Mouse (Mus musculus) midbrain, embryonic 12.5 days (tissue): ENCODE data around the gene Fars2. TPM values are rescaled to one million over a fixed set of nuclear protein-coding genes. Genes with fewer than 3 reads are reported as not detected.

Experiments
- ATAC-seq: fragments of 200-750 bp; cut with Nextera tagmentation; 2 replicates; pipeline ENCODE4 v1.8.0; 2017; ENCODE audit warnings: low read depth, moderate TSS enrichment, moderate library complexity; ENCODE audit not compliant: low FRiP score
- H3K27ac ChIP-seq: fragments of 300-500 bp; sonication (generic); replicated peaks from 2 replicates; pipeline ENCODE4 v1.5.1; 2016; ENCODE audit warnings: mild to moderate bottlenecking
- H3K27me3 ChIP-seq: fragments of 300-500 bp; sonication (generic); 2 replicates; pipeline ENCODE4 v1.6.1; 2016; ENCODE audit warnings: mild to moderate bottlenecking
- H3K36me3 ChIP-seq: fragments of 300-500 bp; sonication (generic); 2 replicates; pipeline ENCODE4 v1.6.1; 2016
- H3K4me1 ChIP-seq: fragments of 300-500 bp; sonication (generic); 2 replicates; pipeline ENCODE4 v1.6.1; 2016
- H3K4me2 ChIP-seq: fragments of 300-500 bp; sonication (generic); replicated peaks from 2 replicates; pipeline ENCODE4 v1.6.1; 2016; ENCODE audit warnings: mild to moderate bottlenecking, moderate library complexity
- H3K4me3 ChIP-seq: fragments of 300-500 bp; sonication (generic); 2 replicates; pipeline ENCODE4 v1.5.1; 2016; ENCODE audit warnings: mild to moderate bottlenecking
- H3K9ac ChIP-seq: fragments of 300-500 bp; sonication (generic); replicated peaks from 2 replicates; pipeline ENCODE4 v1.6.1; 2016; ENCODE audit warnings: mild to moderate bottlenecking, moderate library complexity
- H3K9me3 ChIP-seq: fragments of 300-500 bp; sonication (generic); 2 replicates; pipeline ENCODE4 v1.6.1; 2016; ENCODE audit warnings: mild to moderate bottlenecking
- WGBS: fragments of 180-500 bp; shearing (Covaris S2); methylation state at CpG from one replicate; pipeline ENCODE4 v1.1.7; 2016; 5-methylcytosine and 5-hydroxymethylcytosine counted together
- polyA plus RNA-seq: library from polyadenylated mRNA; unstranded; fragments of >200 nt; fragmentation: Nextera tagmentation; extraction: Ambion mirVana; gene quantifications from 2 replicates; pipeline ENCODE4 v1.2.1, GENCODE M21; 2016

The Fars2 gene
- polyA plus RNA-seq, 1 experiment from 2014 or later = 29.9 TPM

DNA sequence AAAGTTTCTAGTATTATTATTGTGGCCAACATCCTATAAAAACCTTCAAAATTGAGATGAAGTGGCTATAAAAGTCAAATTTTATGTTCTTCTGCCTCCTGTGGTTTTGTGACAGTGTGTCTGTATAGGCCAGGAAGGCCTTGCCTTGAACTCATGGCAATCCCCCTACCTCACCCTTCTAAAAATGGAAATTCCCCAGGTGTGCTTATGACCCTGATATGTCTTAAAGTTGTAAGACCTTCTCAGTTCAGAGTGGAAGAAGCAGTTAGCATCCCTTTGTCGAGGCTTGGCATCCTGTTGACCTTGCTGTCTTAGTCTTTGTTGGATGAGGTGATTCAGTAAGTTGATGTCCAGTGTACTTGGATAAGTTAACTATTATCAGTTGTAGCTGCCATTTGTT is 82.1 kb downstream of the Fars2 start:
- Histone ChIP-seq H3K4me3 (no peak overlapping the region), H3K4me1 (no peaks in the 10 kb centered on the region), H3K36me3 (no peaks in the 10 kb centered on the region), H3K9me3 (no peaks in the 10 kb centered on the region), H3K27ac (no peak overlapping the region), H3K27me3 (no peaks in the 10 kb centered on the region), H3K4me2 (no peak overlapping the region), H3K9ac (no peak overlapping the region)
- WGBS = 93% methylated on average over 1 of the region's 1 CpGs
- no peak for ATAC-seq

GRCm38 (mm10) chr13:36200453-36200852 is 83.2 kb downstream of the Fars2 start:
- Histone ChIP-seq H3K4me3 (no peak overlapping the region), H3K4me1 (no peaks in the 10 kb centered on the region), H3K4me2 (no peak overlapping the region), H3K9me3 (no peaks in the 10 kb centered on the region), H3K9ac (no peak overlapping the region), H3K36me3 (no peaks in the 10 kb centered on the region), H3K27ac (no peak overlapping the region), H3K27me3 (0 out of 2 replicates have a peak, but pooled peaks cover 4% of the 10 kb centered on the region)
- ATAC-seq = no peak
- 92% methylated on average over 4 of the region's 4 CpGs for WGBS

GRCm38 (mm10) chr13:36202496-36202895 is 85.3 kb downstream of the Fars2 start:
- Histone ChIP-seq H3K27me3 (0 out of 2 replicates have a peak, but pooled peaks cover 4% of the 10 kb centered on the region), H3K4me3 (no peak overlapping the region), H3K9me3 (no peaks in the 10 kb centered on the region), H3K27ac (no peak overlapping the region), H3K4me2 (no peak overlapping the region), H3K36me3 (no peaks in the 10 kb centered on the region), H3K9ac (no peak overlapping the region), H3K4me1 (0 out of 2 replicates have a peak, but pooled peaks cover 3% of the 10 kb centered on the region)
- no peak for ATAC-seq
- 84% methylated on average over 2 of the region's 2 CpGs for WGBS

DNA sequence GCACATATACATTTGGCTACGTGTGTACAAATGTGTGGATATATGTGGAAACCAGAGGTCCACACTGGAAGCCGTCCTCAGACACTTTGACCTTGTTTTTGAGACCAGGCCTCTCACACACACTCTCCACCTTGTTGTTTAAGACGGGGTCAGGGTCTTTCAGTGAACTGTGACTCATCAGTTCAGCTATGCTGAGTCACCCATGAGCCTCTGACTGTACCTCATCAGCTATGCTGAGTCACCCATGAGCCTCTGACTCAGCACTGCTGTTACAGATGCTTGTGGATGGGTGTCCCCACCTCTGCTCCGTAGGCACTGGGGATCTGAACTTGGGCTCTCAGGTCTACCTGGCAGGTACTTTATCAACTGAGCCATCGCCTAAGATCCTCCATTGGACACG is 85.8 kb downstream of the Fars2 start:
- Histone ChIP-seq H3K9ac (no peak overlapping the region), H3K4me1 (0 out of 2 replicates have a peak, but pooled peaks cover 3% of the 10 kb centered on the region), H3K9me3 (no peaks in the 10 kb centered on the region), H3K27ac (no peak overlapping the region), H3K36me3 (no peaks in the 10 kb centered on the region), H3K27me3 (0 out of 2 replicates have a peak, but pooled peaks cover 4% of the 10 kb centered on the region), H3K4me3 (no peak overlapping the region), H3K4me2 (no peak overlapping the region)
- ATAC-seq = no peak
- 88% methylated on average over 6 of the region's 6 CpGs for whole genome bisulfite sequencing

GRCm38 (mm10) chr13:36204320-36204719 is 87.1 kb downstream of the Fars2 start:
- peaks cover 9% of the 10 kb centered on the region; the same call in 1 of the 2 replicates for H3K27me3 ChIP-seq
- no peak overlapping the region for H3K9ac ChIP-seq
- ATAC-seq = no peak
- H3K36me3 ChIP-seq = no peaks in the 10 kb centered on the region
- no peaks in the 10 kb centered on the region for H3K9me3 ChIP-seq
- H3K4me1 ChIP-seq = 0 out of 2 replicates have a peak, but pooled peaks cover 3% of the 10 kb centered on the region
- H3K4me3 ChIP-seq = no peak overlapping the region
- 87% methylated on average over 3 of the region's 3 CpGs for WGBS
- H3K4me2 ChIP-seq = no peak overlapping the region
- no peak overlapping the region for H3K27ac ChIP-seq

GRCm38 (mm10) chr13:36210965-36211364 is 93.8 kb downstream of the Fars2 start:
- 84% methylated on average over 3 of the region's 3 CpGs for WGBS
- H3K4me3 ChIP-seq = no peak overlapping the region

DNA sequence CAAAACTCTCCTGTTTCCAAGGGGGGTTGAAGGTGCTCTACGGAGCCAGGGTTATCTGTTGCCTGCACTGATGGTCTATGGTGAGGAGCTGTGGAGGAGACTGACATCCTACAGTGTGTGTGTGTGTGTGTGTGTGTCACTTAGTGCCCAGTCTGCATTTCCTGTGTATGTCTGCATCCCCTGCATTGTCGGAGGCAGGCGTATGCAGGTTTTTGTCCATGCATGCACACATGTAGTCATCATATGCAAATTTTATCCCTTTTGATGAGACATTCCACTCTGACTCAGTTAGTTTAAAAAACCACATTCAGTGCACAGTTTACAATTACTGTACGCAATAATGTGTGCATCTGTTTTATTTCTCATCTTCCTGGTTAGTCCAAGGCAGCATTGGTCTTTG is 96.8 kb downstream of the Fars2 start:
- H3K9ac ChIP-seq = no peak overlapping the region
- H3K4me3 ChIP-seq = no peak overlapping the region
- WGBS = 91% methylated on average over 4 of the region's 4 CpGs
- H3K9me3 ChIP-seq = no peaks in the 10 kb centered on the region
- H3K4me1 ChIP-seq = no peaks in the 10 kb centered on the region; the same call in 1 of the 2 replicates
- no peak overlapping the region for H3K4me2 ChIP-seq
- H3K27me3 ChIP-seq = peaks cover 3% of the 10 kb centered on the region; the same call in 1 of the 2 replicates
- H3K27ac ChIP-seq = no peak overlapping the region
- ATAC-seq = no peak
- no peaks in the 10 kb centered on the region for H3K36me3 ChIP-seq

More at GRCm38 (mm10) chr13:36210965-36211364, 93.8 kb downstream of the Fars2 start:
- Histone ChIP-seq H3K9me3 (no peaks in the 10 kb centered on the region), H3K9ac (no peak overlapping the region), H3K27ac (no peak overlapping the region), H3K27me3 (peaks cover 5% of the 10 kb centered on the region; the same call in 1 of the 2 replicates), H3K4me1 (0 out of 2 replicates have a peak, but pooled peaks cover 3% of the 10 kb centered on the region), H3K36me3 (no peaks in the 10 kb centered on the region), H3K4me2 (no peak overlapping the region)
- no peak for ATAC-seq

DNA sequence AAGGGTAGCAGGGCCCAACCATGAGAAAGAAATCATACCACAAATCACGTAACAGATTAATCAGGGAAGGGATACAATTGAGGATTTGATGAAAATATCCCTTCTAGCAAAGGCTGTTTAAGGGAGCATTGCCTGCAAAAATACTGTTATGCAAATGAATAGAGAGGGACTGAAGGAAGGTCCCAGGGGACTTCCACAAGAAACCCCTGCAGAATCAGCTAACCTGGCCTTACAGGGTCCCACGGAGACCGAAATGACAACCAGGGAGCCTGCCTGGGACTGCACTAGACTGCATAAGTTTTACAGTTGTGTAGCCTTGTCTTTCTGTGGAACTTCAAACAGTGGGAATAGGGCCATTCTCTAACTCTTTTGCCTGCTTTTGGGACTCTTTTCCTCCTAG is 98.8 kb downstream of the Fars2 start:
- Histone ChIP-seq H3K4me2 (no peak overlapping the region), H3K4me3 (no peak overlapping the region), H3K9me3 (no peaks in the 10 kb centered on the region), H3K27me3 (no peaks in the 10 kb centered on the region), H3K9ac (no peak overlapping the region), H3K27ac (no peak overlapping the region), H3K36me3 (no peaks in the 10 kb centered on the region), H3K4me1 (no peaks in the 10 kb centered on the region; the same call in 1 of the 2 replicates)
- 92% methylated on average over 3 of the region's 3 CpGs for WGBS
- no peak for ATAC-seq

DNA sequence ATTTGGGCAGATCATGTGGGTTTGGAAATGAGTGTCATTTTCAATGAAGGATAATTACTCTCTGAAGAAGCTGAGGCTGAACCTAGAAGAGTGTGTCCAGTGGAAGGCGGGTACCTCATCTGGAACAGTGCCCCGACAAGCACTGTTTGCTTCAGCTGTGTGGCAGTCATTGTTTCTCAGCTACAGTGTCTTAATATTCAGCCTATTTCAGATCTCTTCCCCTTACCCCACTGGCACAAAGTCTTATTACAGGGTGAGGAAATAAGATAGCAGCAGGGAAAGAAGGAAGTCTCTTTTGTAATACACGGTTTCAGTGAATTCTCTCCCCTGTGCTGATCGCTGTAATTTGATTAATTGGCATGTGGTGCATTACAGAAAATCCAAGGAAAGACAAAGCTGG is 101.1 kb downstream of the Fars2 start:
- H3K4me3 ChIP-seq = no peak overlapping the region
- H3K4me2 ChIP-seq = no peak overlapping the region
- H3K36me3 ChIP-seq = no peaks in the 10 kb centered on the region
- H3K9ac ChIP-seq = no peak overlapping the region
- WGBS = 74% methylated on average over 4 of the region's 4 CpGs
- ATAC-seq = no peak
- no peaks in the 10 kb centered on the region for H3K27me3 ChIP-seq
- no peak overlapping the region for H3K27ac ChIP-seq
- H3K4me1 ChIP-seq = no peaks in the 10 kb centered on the region; the same call in 1 of the 2 replicates
- H3K9me3 ChIP-seq = no peaks in the 10 kb centered on the region

DNA sequence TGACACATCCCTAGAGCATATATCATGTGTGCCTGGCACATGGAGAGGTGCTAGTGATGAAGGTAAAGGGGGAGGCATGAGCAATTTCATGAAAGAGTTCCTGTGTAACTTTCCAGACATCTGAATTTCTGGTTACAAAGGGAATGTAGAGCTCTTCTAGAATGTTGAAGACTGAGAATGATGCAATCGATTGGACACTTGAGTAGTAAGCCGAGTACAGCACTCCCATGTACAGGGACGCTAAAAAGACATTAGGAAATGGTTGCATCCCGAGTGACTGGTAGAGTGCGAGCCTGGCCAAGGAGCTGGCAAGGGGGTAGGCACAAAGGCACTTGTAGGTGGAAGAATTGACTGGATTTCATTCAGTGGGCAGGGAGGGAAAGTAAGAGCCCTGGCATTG is 102.3 kb downstream of the Fars2 start:
- WGBS = 94% methylated on average over 5 of the region's 5 CpGs
- no peak overlapping the region for H3K9ac ChIP-seq
- no peaks in the 10 kb centered on the region; the same call in 1 of the 2 replicates for H3K4me1 ChIP-seq
- ATAC-seq = no peak
- no peak overlapping the region for H3K4me3 ChIP-seq
- H3K27ac ChIP-seq = no peak overlapping the region
- no peaks in the 10 kb centered on the region for H3K27me3 ChIP-seq
- H3K4me2 ChIP-seq = no peak overlapping the region
- H3K36me3 ChIP-seq = no peaks in the 10 kb centered on the region
- H3K9me3 ChIP-seq = no peaks in the 10 kb centered on the region

DNA sequence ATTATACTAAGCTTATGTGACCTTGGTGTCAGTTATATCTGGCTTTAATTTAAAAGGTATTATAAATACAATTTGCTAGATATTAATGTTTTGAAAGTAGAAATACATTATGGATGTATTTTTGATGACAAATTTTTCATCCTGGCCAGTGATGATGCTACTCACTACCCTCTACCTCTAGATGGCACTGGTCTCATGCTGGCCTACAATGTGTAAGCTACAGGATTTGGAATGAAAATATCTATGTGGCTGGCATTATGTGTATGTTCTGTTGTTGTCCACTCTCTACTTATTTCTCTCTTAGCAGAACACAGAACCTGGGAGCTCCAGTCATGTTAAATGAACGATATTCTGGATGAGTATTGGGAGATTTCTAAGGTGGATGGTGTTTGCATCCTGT is 104.7 kb downstream of the Fars2 start:
- 80% methylated on average over 1 of the region's 1 CpGs for WGBS
- H3K36me3 ChIP-seq = no peaks in the 10 kb centered on the region
- H3K4me3 ChIP-seq = no peak overlapping the region
- no peak overlapping the region for H3K27ac ChIP-seq
- H3K4me1 ChIP-seq = peaks cover 5% of the 10 kb centered on the region
- no peak overlapping the region for H3K9ac ChIP-seq
- no peaks in the 10 kb centered on the region for H3K27me3 ChIP-seq
- H3K9me3 ChIP-seq = no peaks in the 10 kb centered on the region
- no peak overlapping the region for H3K4me2 ChIP-seq
- no peak for ATAC-seq

DNA sequence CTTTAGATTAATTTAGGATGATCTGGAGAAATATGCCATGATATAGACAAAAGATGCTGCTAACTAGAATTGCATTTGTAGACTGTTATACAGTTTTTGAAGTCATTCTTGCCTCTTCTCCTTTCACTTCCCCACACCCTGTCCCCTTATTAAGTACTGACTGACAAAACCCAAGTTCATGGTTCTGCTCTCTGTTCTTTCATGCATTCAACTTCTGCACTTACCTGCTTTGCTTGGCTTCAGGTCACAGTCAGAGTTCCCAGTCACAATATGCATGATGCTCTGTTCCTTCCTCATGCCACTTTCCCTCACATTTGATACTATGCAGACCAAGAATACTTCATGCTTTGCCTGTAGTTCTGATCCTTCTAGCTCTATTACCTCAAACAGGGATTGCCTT is 105.5 kb downstream of the Fars2 start:
- peaks cover 6% of the 10 kb centered on the region for H3K4me1 ChIP-seq
- no peak overlapping the region for H3K4me3 ChIP-seq
- no peak overlapping the region for H3K27ac ChIP-seq
- H3K9me3 ChIP-seq = no peaks in the 10 kb centered on the region
- no peak overlapping the region for H3K9ac ChIP-seq
- no peaks in the 10 kb centered on the region for H3K36me3 ChIP-seq
- no peak overlapping the region for H3K4me2 ChIP-seq
- ATAC-seq = no peak
- no peaks in the 10 kb centered on the region for H3K27me3 ChIP-seq

DNA sequence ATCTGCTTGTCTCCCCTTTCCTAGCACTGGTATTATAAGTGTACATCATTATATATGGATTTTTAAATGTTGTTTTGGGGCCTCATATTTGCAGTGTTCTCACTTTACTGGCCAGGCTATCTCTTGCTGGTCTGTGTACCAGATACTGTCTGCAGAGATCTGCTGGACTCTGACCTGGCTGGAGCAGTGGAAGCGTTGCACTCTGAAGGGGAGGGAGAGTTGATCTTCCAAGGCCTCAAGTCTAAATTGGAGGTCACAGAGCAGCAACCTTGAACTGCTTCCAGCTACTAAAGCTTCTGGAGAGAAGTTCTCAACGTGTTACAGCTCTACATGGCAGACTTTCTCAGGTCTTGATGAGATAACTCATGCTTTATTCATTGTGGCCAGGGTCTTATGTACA is 107.2 kb downstream of the Fars2 start:
- 80% methylated on average over 2 of the region's 2 CpGs for WGBS
- Histone ChIP-seq H3K9ac (no peak overlapping the region), H3K4me3 (no peak overlapping the region), H3K27ac (no peak overlapping the region), H3K4me1 (peaks cover 6% of the 10 kb centered on the region; the same call in 1 of the 2 replicates), H3K36me3 (no peaks in the 10 kb centered on the region), H3K4me2 (no peak overlapping the region), H3K9me3 (no peaks in the 10 kb centered on the region), H3K27me3 (no peaks in the 10 kb centered on the region)
- ATAC-seq = no peak
